Mouse (Mus musculus) midbrain, embryonic 13.5 days (tissue): ENCODE measurements around the gene Nprl2. TPM values are rescaled to one million over a fixed set of nuclear protein-coding genes. Genes with fewer than 3 reads are reported as not detected.
A peak's percentile ranks its signal among the peaks of the same experiment; 100 is the strongest.

Experiments used
- ATAC-seq: fragments of 200-750 bp; cut with Nextera tagmentation; 2 replicates; pipeline ENCODE4 v1.8.0; 2017; ENCODE audit warnings: mild to moderate bottlenecking, moderate TSS enrichment, moderate library complexity
- H3K27ac ChIP-seq: fragments of 300-500 bp; sonication (generic); 2 replicates; pipeline ENCODE4 v1.5.1; 2015; ENCODE audit warnings: inconsistent platforms, mild to moderate bottlenecking, moderate library complexity
- H3K27me3 ChIP-seq: fragments of 300-500 bp; sonication (generic); 2 replicates; pipeline ENCODE4 v1.6.1; 2015; ENCODE audit warnings: mild to moderate bottlenecking, inconsistent platforms
- H3K36me3 ChIP-seq: fragments of 300-500 bp; sonication (generic); 2 replicates; pipeline ENCODE4 v1.6.1; 2015; ENCODE audit warnings: mild to moderate bottlenecking, inconsistent platforms
- H3K4me1 ChIP-seq: fragments of 300-500 bp; sonication (generic); replicated peaks from 2 replicates; pipeline ENCODE4 v1.6.1; 2015; ENCODE audit warnings: inconsistent platforms
- H3K4me2 ChIP-seq: fragments of 300-500 bp; sonication (generic); replicated peaks from 2 replicates; pipeline ENCODE4 v1.6.1; 2015; ENCODE audit warnings: moderate library complexity, mild to moderate bottlenecking, inconsistent platforms
- H3K4me3 ChIP-seq: fragments of 300-500 bp; sonication (generic); replicated peaks from 2 replicates; pipeline ENCODE4 v1.5.1; 2015; ENCODE audit warnings: mild to moderate bottlenecking, inconsistent platforms
- H3K9ac ChIP-seq: fragments of 300-500 bp; sonication (generic); replicated peaks from 2 replicates; pipeline ENCODE4 v1.6.1; 2015; ENCODE audit warnings: mild to moderate bottlenecking, inconsistent platforms
- H3K9me3 ChIP-seq: fragments of 300-500 bp; sonication (generic); 2 replicates; pipeline ENCODE4 v1.6.1; 2016; ENCODE audit warnings: mild to moderate bottlenecking, inconsistent platforms
- WGBS: fragments of 180-500 bp; shearing (Covaris S2); methylation state at CpG from one replicate; pipeline ENCODE4 v1.1.7; 2015; 5-methylcytosine and 5-hydroxymethylcytosine counted together
- polyA plus RNA-seq: library from polyadenylated mRNA; unstranded; fragments of >200 nt; fragmentation: Nextera tagmentation; extraction: Ambion mirVana; gene quantifications from 2 replicates; pipeline ENCODE4 v1.2.1, GENCODE M21; 2015

The Nprl2 gene
- polyA plus RNA-seq, 1 experiment from 2014 or later, result 67.7 TPM

DNA sequence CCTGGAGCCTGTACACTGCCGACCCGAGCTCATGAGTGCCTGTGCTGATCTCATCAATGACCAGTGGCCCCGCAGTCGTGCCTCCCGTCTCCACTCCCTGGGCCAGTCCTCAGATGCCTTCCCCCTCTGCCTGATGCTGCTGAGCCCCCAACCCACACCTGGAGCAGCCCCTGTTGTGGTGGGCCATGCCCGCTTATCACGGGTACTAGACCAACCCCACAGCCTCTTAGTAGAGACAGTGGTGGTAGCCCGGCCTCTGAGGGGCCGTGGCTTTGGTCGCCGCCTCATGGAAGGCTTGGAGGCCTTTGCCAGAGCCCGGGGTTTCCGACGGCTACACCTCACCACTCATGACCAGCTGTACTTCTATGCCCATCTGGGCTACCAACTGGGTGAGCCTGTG, 41.1 kb downstream of the Nprl2 start:
- Histone ChIP-seq H3K27me3 (no peaks in the 10 kb centered on the region), H3K4me2 (no peak overlapping the region), H3K27ac (no peak overlapping the region), H3K4me1 (peaks cover 41% of the 10 kb centered on the region), H3K9me3 (no peaks in the 10 kb centered on the region), H3K9ac (no peak overlapping the region), H3K4me3 (no peak overlapping the region), H3K36me3 (peaks cover 17% of the 10 kb centered on the region)
- WGBS, result 92% methylated on average over 14 of the region's 14 CpGs
- no peak for ATAC-seq

GRCm38 (mm10) chr9:107586504-107586903, 44.5 kb downstream of the Nprl2 start:
- no peak overlapping the region for H3K27ac ChIP-seq
- H3K36me3 ChIP-seq, result peaks cover 35% of the 10 kb centered on the region
- H3K9ac ChIP-seq, result no peak overlapping the region
- no peak for ATAC-seq
- H3K4me1 ChIP-seq, result peaks cover 24% of the 10 kb centered on the region
- H3K4me3 ChIP-seq, result no peak overlapping the region
- no peaks in the 10 kb centered on the region for H3K9me3 ChIP-seq
- whole genome bisulfite sequencing, result 92% methylated on average over 5 of the region's 5 CpGs
- H3K4me2 ChIP-seq, result no peak overlapping the region
- H3K27me3 ChIP-seq, result no peaks in the 10 kb centered on the region

DNA sequence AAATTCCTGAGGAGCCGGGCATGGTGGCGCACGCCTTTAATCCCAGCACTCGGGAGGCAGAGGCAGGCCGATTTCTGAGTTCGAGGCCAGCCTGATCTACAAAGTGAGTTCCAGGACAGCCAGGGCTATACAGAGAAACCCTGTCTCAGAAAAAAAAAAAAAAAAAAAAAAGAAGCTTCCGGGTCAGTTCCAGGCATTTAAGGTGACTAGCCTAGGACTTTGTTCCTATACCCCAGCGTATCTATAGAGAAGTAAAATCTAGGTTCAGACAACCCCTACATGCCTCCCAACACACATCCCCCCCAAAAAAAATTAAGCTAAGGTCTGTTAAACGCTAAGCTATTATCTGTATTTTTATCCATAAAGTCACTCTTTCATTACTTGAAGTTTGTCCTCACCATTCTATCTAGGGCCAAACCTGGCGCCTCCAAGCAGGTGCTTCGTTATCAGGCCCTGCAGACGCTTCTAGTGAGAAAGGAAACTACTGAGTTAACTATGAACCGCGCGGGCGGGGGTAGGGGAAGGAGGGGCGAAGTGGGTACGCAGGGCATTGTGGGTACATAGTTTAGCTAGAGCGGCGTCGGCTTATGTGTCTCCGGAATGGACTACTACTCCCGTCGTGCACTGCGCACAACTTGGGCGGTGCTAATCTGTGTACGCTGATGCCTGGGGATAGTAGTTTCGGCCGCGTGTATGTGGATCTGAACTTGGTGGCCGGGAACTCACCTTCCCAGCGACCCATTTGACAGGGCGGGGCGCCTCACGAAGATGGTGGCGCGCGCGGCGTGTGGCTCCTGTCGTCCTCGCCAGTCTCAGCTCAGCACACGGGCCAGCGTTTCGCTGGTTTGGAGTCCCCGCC, 45.2 kb downstream of the Nprl2 start, which contains the start of gene Ifrd2:
Gene Ifrd2 (plus strand): TSS at position 669 of the 859 bp plus-strand sequence.
- no peaks in the 10 kb centered on the region for H3K27me3 ChIP-seq
- peak within 1 kb of the TSS; percentile 65 for H3K9ac ChIP-seq
- peak within 1 kb of the TSS; percentile 78 for H3K4me3 ChIP-seq
- peaks cover 17% of the 10 kb centered on the region for H3K4me1 ChIP-seq
- peaks cover 40% of the 10 kb centered on the region for H3K36me3 ChIP-seq
- peak within 1 kb of the TSS; percentile 82 for H3K4me2 ChIP-seq
- 14% methylated on average over 46 of the region's 46 CpGs for WGBS
- ATAC-seq, result peak; percentile 99
- peak within 1 kb of the TSS; percentile 30; the same call in 1 of the 2 replicates for H3K27ac ChIP-seq
- H3K9me3 ChIP-seq, result no peaks in the 10 kb centered on the region

DNA sequence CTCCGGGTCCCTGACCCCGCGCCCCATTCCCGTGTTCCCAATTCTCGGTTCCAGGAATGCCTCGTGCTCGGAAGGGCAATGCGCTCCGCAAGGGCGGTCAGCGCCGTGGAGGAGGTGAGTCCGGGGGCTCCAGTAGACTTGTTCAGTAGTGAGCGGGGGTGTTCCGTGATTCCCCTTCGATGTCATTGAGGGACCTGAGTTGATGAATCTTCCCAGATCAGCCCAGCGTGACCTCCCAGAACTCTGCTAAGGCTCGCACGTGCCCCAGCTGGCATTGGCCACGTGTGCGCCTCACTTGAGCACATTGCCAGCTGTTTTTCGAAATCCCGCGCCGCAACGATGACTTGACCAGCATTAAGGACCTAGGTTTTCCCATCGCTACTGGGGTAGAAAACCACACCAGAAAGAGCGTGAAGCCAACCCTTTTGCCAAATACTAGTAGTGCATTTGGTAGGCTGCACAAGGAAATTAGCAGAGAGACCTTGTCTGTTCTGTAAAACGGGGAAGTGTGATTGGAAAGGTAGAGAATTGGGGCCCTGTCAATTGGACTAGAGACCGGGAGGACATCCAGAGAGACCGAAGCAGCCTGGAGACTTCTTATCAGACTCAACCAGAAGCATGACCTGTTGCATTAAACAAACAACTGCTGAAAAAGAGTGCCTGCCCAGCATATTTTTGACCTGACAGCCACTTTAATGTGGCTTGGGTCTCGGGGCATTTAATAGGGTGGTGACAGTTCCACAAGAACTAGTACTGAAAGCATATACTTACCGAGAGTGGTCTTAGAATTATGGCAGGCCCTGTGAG, 46.0 kb downstream of the Nprl2 start:
- H3K36me3 ChIP-seq, result peaks cover 42% of the 10 kb centered on the region
- H3K4me3 ChIP-seq, result peak overlapping the region; percentile 78
- no peaks in the 10 kb centered on the region for H3K27me3 ChIP-seq
- H3K9me3 ChIP-seq, result no peaks in the 10 kb centered on the region
- H3K9ac ChIP-seq, result peak overlapping the region; percentile 65
- 7% methylated on average over 33 of the region's 33 CpGs for WGBS
- H3K4me1 ChIP-seq, result peaks cover 16% of the 10 kb centered on the region
- H3K4me2 ChIP-seq, result peak overlapping the region; percentile 82
- peak overlapping the region; percentile 30; the same call in 1 of the 2 replicates for H3K27ac ChIP-seq
- no peak for ATAC-seq

GRCm38 (mm10) chr9:107590058-107590772, 48.2 kb downstream of the Nprl2 start:
- H3K4me1 ChIP-seq, result peaks cover 18% of the 10 kb centered on the region
- ATAC-seq, result no peak
- no peaks in the 10 kb centered on the region for H3K27me3 ChIP-seq
- H3K4me2 ChIP-seq, result no peak overlapping the region
- peaks cover 43% of the 10 kb centered on the region for H3K36me3 ChIP-seq
- no peaks in the 10 kb centered on the region for H3K9me3 ChIP-seq
- H3K27ac ChIP-seq, result no peak overlapping the region
- H3K9ac ChIP-seq, result no peak overlapping the region
- 92% methylated on average over 25 of the region's 25 CpGs for WGBS
- H3K4me3 ChIP-seq, result no peak overlapping the region

DNA sequence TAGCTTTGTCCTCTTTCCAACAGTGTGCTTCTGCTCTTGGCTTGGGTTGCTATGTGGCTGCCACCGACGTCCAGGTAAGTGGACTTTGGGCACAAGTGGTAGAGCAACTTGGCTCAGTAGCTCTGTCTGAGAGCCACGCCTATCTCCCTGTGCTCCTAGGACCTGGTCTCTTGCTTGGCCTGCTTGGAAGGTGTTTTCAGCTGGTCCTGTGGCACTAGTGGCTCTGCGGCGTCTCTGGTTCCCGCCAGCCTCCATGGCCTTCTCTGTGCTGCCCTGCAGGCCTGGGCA, 48.7 kb downstream of the Nprl2 start:
- Histone ChIP-seq H3K4me1 (peaks cover 18% of the 10 kb centered on the region), H3K27me3 (no peaks in the 10 kb centered on the region), H3K4me2 (no peak overlapping the region), H3K9ac (no peak overlapping the region), H3K36me3 (peaks cover 43% of the 10 kb centered on the region), H3K27ac (no peak overlapping the region), H3K9me3 (no peaks in the 10 kb centered on the region), H3K4me3 (no peak overlapping the region)
- WGBS, result 96% methylated on average over 6 of the region's 6 CpGs
- ATAC-seq, result no peak

DNA sequence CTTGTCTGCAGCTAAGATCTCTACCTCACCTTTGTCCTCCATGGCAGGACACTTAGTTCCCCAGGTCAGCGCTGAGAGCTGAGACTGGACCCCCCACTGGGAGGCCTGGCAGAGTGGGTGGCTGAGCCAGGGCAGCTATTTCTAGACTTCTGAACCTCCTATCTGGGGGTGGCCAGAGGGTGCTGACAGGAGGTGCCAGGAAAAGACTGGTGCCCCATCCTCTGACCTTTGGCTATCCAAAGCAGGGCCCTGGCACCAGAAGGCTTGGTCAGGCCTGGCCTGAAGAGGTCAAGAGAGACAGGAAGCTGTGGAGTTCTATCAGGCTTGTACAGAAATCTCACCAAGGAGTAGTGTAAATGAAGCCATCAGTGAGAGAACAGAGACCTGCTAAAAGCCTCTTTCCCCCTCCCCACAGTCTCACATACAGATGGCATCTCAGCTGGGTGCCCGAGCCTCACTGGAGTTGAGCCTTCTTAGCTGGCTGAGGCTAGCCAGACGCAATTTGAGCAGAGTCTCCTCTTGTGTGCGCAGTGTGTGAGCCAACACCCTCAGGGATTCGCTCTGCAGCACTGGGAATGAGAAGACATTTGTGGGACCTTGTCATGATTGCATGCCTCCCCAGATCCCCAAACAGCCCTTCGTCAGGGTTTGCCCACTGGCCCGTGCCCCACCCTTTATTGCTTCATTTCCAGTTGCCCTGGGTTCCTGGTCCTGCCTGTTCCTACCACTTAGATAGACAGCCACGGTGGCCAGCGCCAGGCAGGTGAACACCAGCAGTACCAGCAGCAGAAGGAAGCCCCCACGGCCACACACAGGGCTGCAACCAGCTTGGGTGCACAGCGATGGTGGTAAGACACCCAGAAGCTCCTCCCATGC, 51.3 kb downstream of the Nprl2 start:
- ATAC-seq, result no peak
- Histone ChIP-seq H3K27ac (no peak overlapping the region), H3K27me3 (no peaks in the 10 kb centered on the region), H3K9me3 (no peaks in the 10 kb centered on the region), H3K4me2 (no peak overlapping the region), H3K4me3 (no peak overlapping the region), H3K9ac (no peak overlapping the region), H3K4me1 (peaks cover 10% of the 10 kb centered on the region), H3K36me3 (peaks cover 43% of the 10 kb centered on the region)
- 85% methylated on average over 11 of the region's 11 CpGs for WGBS

DNA sequence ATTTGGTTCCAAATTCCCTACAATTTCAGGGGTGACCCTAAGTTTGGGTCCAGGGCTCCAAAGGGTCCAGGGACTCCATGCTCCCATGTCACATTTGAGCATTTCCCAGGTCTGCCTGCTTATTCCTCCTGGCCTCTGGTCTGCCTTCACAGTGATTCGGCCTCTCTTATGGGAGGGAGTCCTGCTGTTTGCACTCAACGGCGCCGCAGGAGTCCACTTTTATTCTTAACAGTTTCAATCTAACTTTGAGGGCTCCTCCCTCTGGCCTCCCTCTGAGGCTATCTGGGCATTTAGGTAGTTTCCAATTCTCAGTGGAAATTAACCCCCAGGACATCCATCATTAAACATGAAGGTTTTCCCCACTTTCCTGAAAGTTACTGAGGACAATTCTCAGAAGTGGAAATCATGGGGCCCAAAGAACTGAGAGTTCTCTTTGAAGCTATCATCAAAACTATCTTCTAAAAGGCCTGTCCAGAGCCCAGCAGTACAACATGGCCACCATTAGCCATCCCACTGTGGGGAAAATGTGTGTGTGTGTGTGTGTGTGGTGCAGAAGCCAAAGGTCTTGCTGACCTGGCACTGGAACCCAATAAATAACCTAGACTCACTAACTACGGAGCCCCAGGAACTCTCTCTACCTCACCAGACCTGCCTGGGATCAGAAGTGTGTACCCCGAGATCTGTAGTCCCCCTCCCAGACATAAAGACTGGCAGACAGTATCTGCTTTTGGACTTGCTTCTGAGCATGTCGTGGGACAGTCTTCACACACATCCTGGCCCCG, 52.4 kb downstream of the Nprl2 start:
- Histone ChIP-seq H3K9me3 (no peaks in the 10 kb centered on the region), H3K27ac (no peak overlapping the region), H3K4me2 (no peak overlapping the region), H3K36me3 (peaks cover 43% of the 10 kb centered on the region), H3K4me1 (0 out of 2 replicates have a peak, but pooled peaks cover 3% of the 10 kb centered on the region), H3K9ac (no peak overlapping the region), H3K27me3 (no peaks in the 10 kb centered on the region), H3K4me3 (no peak overlapping the region)
- 80% methylated on average over 8 of the region's 8 CpGs for WGBS
- ATAC-seq, result no peak
